Mouse (Mus musculus) cerebellum, adult 2 months (tissue): ENCODE measurements around the gene 1700029P11Rik. TPM values are rescaled to one million over a fixed set of nuclear protein-coding genes. Genes with fewer than 3 reads are reported as not detected.
A peak's percentile ranks its signal among the peaks of the same experiment; 100 is the strongest.

ENCODE experiments used
- DNase-seq, 2 experiments: peaks; one replicate each; pipeline ENCODE4 v3.0.0; 2021
- H3K27ac ChIP-seq: fragments of 200-500 bp; 2 replicates; pipeline ENCODE4 v1.5.1; 2012; ENCODE audit warnings: low read length, control low read depth, inconsistent platforms; ENCODE audit not compliant: insufficient read depth
- H3K27me3 ChIP-seq: fragments of 200-500 bp; 2 replicates; pipeline ENCODE4 v1.6.1; 2012; ENCODE audit warnings: inconsistent platforms, mild to moderate bottlenecking, low read length, moderate library complexity; ENCODE audit not compliant: control insufficient read depth, insufficient read depth
- H3K4me1 ChIP-seq: fragments of 200-500 bp; 2 replicates; pipeline ENCODE4 v1.6.1; 2011; ENCODE audit warnings: low read length; ENCODE audit not compliant: control insufficient read depth, insufficient read depth
- H3K4me3 ChIP-seq: fragments of 200-500 bp; replicated peaks from 2 replicates; pipeline ENCODE3; 2011; ENCODE audit warnings: mild to moderate bottlenecking, low read depth, low read length, control low read depth; ENCODE audit not compliant: insufficient read depth
- CTCF ChIP-seq: fragments of 200-500 bp; IDR thresholded peaks from 2 replicates; pipeline ENCODE4 v1.5.1; 2011; ENCODE audit warnings: low read depth, mild to moderate bottlenecking, control low read depth, low read length, moderate library complexity, borderline replicate concordance; ENCODE audit not compliant: insufficient read depth
- POLR2A ChIP-seq: fragments of 200-500 bp; IDR thresholded peaks from 2 replicates; pipeline ENCODE4 v1.6.1; 2011; ENCODE audit warnings: low read length, control low read depth, borderline replicate concordance; ENCODE audit not compliant: insufficient read depth
- WGBS: fragments of 180-500 bp; shearing (Covaris S2); methylation state at CpG from one replicate; pipeline ENCODE4 v1.1.7; 2018; 5-methylcytosine and 5-hydroxymethylcytosine counted together
- polyA plus RNA-seq: library from polyadenylated mRNA; depleted of rRNA; stranded (reverse); fragments of >200 nt; gene quantifications from 2 replicates; pipeline ENCODE4 v1.2.3, GENCODE M21; 2012; rRNA removed

1700029P11Rik gene
- polyA plus RNA-seq = not detected in 2 replicates

- Histone ChIP-seq H3K4me1 (no peaks in the 10 kb centered on the region), H3K27ac (no peak within 1 kb of the TSS), H3K4me3 (no peak within 1 kb of the TSS), H3K27me3 (no peaks in the 10 kb centered on the region)
- TF ChIP-seq CTCF (no peak), POLR2A (no peak)
- DNase-seq = no peak
- 94% methylated on average over 23 of the region's 23 CpGs for WGBS
Observed at GRCm38 (mm10) chr15:81980321-81980720, at the start of gene 1700029P11Rik. TSS of gene 1700029P11Rik (plus strand) at chr15:81980540.

- DNase-seq = no peak
- WGBS = 47% methylated on average over 12 of the region's 12 CpGs
- Histone ChIP-seq H3K4me1 (no peaks in the 10 kb centered on the region), H3K27me3 (no peaks in the 10 kb centered on the region), H3K27ac (no peak overlapping the region), H3K4me3 (no peak overlapping the region)
- TF ChIP-seq POLR2A = no peak
- TF ChIP-seq CTCF = no peak
Observed at GRCm38 (mm10) chr15:81932951-81933470, 47.3 kb upstream of the 1700029P11Rik start.

GRCm38 (mm10) chr15:81933986-81934385, 46.4 kb upstream of the 1700029P11Rik start:
- no peaks in the 10 kb centered on the region for H3K27me3 ChIP-seq
- H3K4me3 ChIP-seq = no peak overlapping the region
- TF ChIP-seq POLR2A (no peak), CTCF (no peak)
- no peak overlapping the region for H3K27ac ChIP-seq
- no peak for DNase-seq
- no peaks in the 10 kb centered on the region; the same call in 1 of the 2 replicates for H3K4me1 ChIP-seq
- 90% methylated on average over 1 of the region's 1 CpGs for WGBS

- Histone ChIP-seq H3K4me3 (peak overlapping the region; percentile 65), H3K27ac (peak overlapping the region; percentile 84), H3K27me3 (no peaks in the 10 kb centered on the region), H3K4me1 (peaks cover 9% of the 10 kb centered on the region)
- WGBS = 46% methylated on average over 7 of the region's 7 CpGs
- no peak for DNase-seq
- TF ChIP-seq POLR2A = no peak
Observed at GRCm38 (mm10) chr15:81935869-81936637, 44.3 kb upstream of the 1700029P11Rik start.

- TF ChIP-seq CTCF = peak; percentile 9; the same call in 1 of the 2 replicates
- peak; percentile 57 for TF ChIP-seq POLR2A
- DNase-seq = peak; percentile 84
- Histone ChIP-seq H3K4me3 (peak within 1 kb of the TSS; percentile 65), H3K27me3 (no peaks in the 10 kb centered on the region), H3K27ac (peak within 1 kb of the TSS; percentile 84), H3K4me1 (peaks cover 9% of the 10 kb centered on the region)
- 1% methylated on average over 12 of the region's 12 CpGs for WGBS
Observed at GRCm38 (mm10) chr15:81936679-81937078, 43.7 kb upstream of the 1700029P11Rik start, which contains the start of gene Csdc2. TSS of gene Csdc2 (plus strand) at chr15:81936759.

GRCm38 (mm10) chr15:81937098-81937972, 43.0 kb upstream of the 1700029P11Rik start:
- Histone ChIP-seq H3K4me1 (peaks cover 11% of the 10 kb centered on the region), H3K27ac (peak overlapping the region; percentile 84), H3K4me3 (peak overlapping the region; percentile 65), H3K27me3 (no peaks in the 10 kb centered on the region)
- WGBS = 3% methylated on average over 19 of the region's 19 CpGs
- peak; percentile 70 to 71 for DNase-seq
- TF ChIP-seq POLR2A (no peak), CTCF (no peak)

GRCm38 (mm10) chr15:81938246-81938645, 42.1 kb upstream of the 1700029P11Rik start:
- 28% methylated on average over 2 of the region's 2 CpGs for WGBS
- Histone ChIP-seq H3K4me3 (peak overlapping the region; percentile 65), H3K27ac (peak overlapping the region; percentile 32; the same call in 1 of the 2 replicates), H3K4me1 (peaks cover 12% of the 10 kb centered on the region), H3K27me3 (no peaks in the 10 kb centered on the region)
- DNase-seq = peak; percentile 76
- TF ChIP-seq CTCF (peak; percentile 87), POLR2A (no peak)
